ENCODE assay signal across 28 mouse cellular contexts in the genomic region with DNA sequence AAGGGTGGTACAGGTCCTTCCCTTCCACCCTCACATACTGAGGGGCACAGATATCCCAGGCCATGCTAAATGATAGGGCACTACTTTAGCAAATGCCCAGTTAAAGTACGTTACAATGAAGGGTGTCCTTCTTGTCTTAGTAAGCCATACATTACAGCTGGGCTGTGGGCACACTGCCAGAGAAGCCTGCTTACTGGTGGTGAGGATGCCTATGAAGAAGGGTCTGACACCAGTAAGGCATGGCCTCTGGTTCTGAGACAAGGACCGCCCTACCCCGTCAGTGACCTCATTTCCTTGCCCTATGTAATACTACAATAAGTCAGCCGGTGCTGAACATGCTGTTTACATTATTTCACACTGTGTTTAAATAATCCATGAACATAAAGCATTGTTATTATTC.
DNase-seq lines count a peak whose midpoint lies in the region; ATAC-seq and TF ChIP-seq lines count a peak whose summit lies in the region.
"Had no signal": no experiment of that assay in that cellular context is flagged by ENCODE, and none has a peak within 500 bp of the region (broad histone marks: within the 10 kb centered on the region; RNA-seq: fewer than 3 reads in every experiment).

No protein-coding gene starts in this region.

- no peak for TF ChIP-seq POLR2A in lung, adult 2 months (IDR thresholded peaks at IDR 0.05; ENCODE audit: borderline replicate concordance, extremely low read depth, low read depth, low read length)
- no peak for TF ChIP-seq POLR2A in brain, embryonic 14.5 days (IDR thresholded peaks at IDR 0.05; ENCODE audit: borderline replicate concordance, extremely low read depth, insufficient read depth, insufficient read length, poor library complexity, severe bottlenecking)

- 0 out of 2 replicates have a peak, but pooled peaks cover 2% of the 10 kb centered on the region for H3K9me3 ChIP-seq in intestine, embryonic 14.5 days (ENCODE audit: control insufficient read depth, low read length)
- no peaks in the 10 kb centered on the region for H3K9me3 ChIP-seq in intestine, embryonic 16.5 days (ENCODE audit: control insufficient read depth, low read length)
- H3K9me3 ChIP-seq in lung, postnatal 0 days (ENCODE audit: low read length): no peaks in the 10 kb centered on the region
- H3K9me3 ChIP-seq: forebrain, embryonic 10.5 days; forebrain, embryonic 15.5 days; heart, embryonic 13.5 days; hindbrain, embryonic 10.5 days; limb, embryonic 13.5 days; midbrain, embryonic 13.5 days had no signal

- no peak overlapping the region for H3K4me2 ChIP-seq in intestine, embryonic 14.5 days (ENCODE audit: low read length)
- no peak overlapping the region for H3K4me2 ChIP-seq in intestine, embryonic 16.5 days (ENCODE audit: low read depth, low read length)
- H3K4me2 ChIP-seq in lung, postnatal 0 days (replicated peaks; ENCODE audit: low read depth, low read length): no peak overlapping the region
- H3K4me2 ChIP-seq: embryonic facial prominence, embryonic 13.5 days; forebrain, embryonic 15.5 days; heart, embryonic 13.5 days; limb, embryonic 13.5 days; liver, embryonic 11.5 days; midbrain, embryonic 13.5 days had no signal

- TF ChIP-seq CTCF in lung, postnatal 0 days (IDR thresholded peaks at IDR 0.05): no peak
- no peak for TF ChIP-seq CTCF in lung, adult 2 months (IDR thresholded peaks at IDR 0.05; ENCODE audit: insufficient read depth, low read length)
- no peak for TF ChIP-seq CTCF in brain, embryonic 14.5 days (IDR thresholded peaks at IDR 0.05; ENCODE audit: borderline replicate concordance, extremely low read depth, insufficient read depth, insufficient read length)

- 45% methylated on average over 4 of the region's 4 CpGs for WGBS in intestine, embryonic 14.5 days
- 50% methylated on average over 4 of the region's 4 CpGs for WGBS in intestine, embryonic 16.5 days
- WGBS in lung, postnatal 0 days: 41% methylated on average over 4 of the region's 4 CpGs
- 43% methylated on average over 4 of the region's 4 CpGs for WGBS in lung, adult 2 months

- H3K9ac ChIP-seq in intestine, embryonic 14.5 days (ENCODE audit: low read length): no peak overlapping the region
- no peak overlapping the region for H3K9ac ChIP-seq in intestine, embryonic 16.5 days (ENCODE audit: low read depth, low read length)
- no peak overlapping the region for H3K9ac ChIP-seq in lung, postnatal 0 days (replicated peaks; ENCODE audit: low read depth)
- H3K9ac ChIP-seq: embryonic facial prominence, embryonic 13.5 days; forebrain, embryonic 15.5 days; heart, embryonic 13.5 days; limb, embryonic 13.5 days; midbrain, embryonic 13.5 days had no signal

- ATAC-seq in intestine, embryonic 14.5 days (replicated peaks; ENCODE audit: low FRiP score, low TSS enrichment, low read depth): no peak
- no peak for ATAC-seq in intestine, embryonic 16.5 days
- peak; percentile 68 for ATAC-seq in lung, postnatal 0 days
- ATAC-seq: activated CD4-positive, CD25-positive, alpha-beta regulatory T cell, adult 4 months; forebrain, embryonic 15.5 days; midbrain, embryonic 13.5 days had no signal

- TF ChIP-seq EP300 in lung, postnatal 0 days (IDR thresholded peaks at IDR 0.05): no peak

- H3K4me1 ChIP-seq in intestine, embryonic 14.5 days (replicated peaks; ENCODE audit: control insufficient read depth, insufficient read depth, low read length): no peaks in the 10 kb centered on the region
- H3K4me1 ChIP-seq in intestine, embryonic 16.5 days (ENCODE audit: control insufficient read depth, insufficient read depth, low read length): no peaks in the 10 kb centered on the region
- H3K4me1 ChIP-seq in lung, postnatal 0 days (ENCODE audit: insufficient read depth, low read depth, low read length): no peaks in the 10 kb centered on the region
- H3K4me1 ChIP-seq in lung, adult 2 months (ENCODE audit: control insufficient read depth, insufficient read depth, low read length): no peaks in the 10 kb centered on the region
- H3K4me1 ChIP-seq: embryonic facial prominence, embryonic 13.5 days; forebrain, embryonic 10.5 days; forebrain, embryonic 15.5 days; heart, embryonic 13.5 days; hindbrain, embryonic 10.5 days; limb, embryonic 13.5 days; midbrain, embryonic 13.5 days had no signal

- DNase-seq in intestine, embryonic 14.5 days (ENCODE audit: low spot score): peak; percentile 59
- peak; percentile 33 for DNase-seq in lung, postnatal 0 days (ENCODE audit: low spot score)
- no peak for DNase-seq in lung, adult 2 months
- DNase-seq in NIH3T3 (ENCODE audit: low read depth): peak; percentile 21
- DNase-seq in brain, embryonic 14.5 days (ENCODE audit: low read depth): peak; percentile 26
- DNase-seq in embryo, embryonic 9.5 days (ENCODE audit: extremely low spot score): no peak
- DNase-seq: adrenal gland, adult 2 months; adrenal gland, postnatal 36 days; B cell, adult 2 months; cerebellum, adult 11 months; cerebellum, adult 9-10 months; embryo, embryonic 11 days; gastrocnemius, postnatal 25 days; heart, adult 18-20 months; heart, postnatal 10 days; kidney, adult 11 months; kidney, postnatal 14 days; thymus, postnatal 4 days had no signal

- H3K4me3 ChIP-seq in intestine, embryonic 14.5 days (ENCODE audit: low read depth, low read length): no peak overlapping the region
- H3K4me3 ChIP-seq in intestine, embryonic 16.5 days (ENCODE audit: low read length): no peak overlapping the region
- no peak overlapping the region for H3K4me3 ChIP-seq in lung, postnatal 0 days (ENCODE audit: low read depth, low read length)
- no peak overlapping the region for H3K4me3 ChIP-seq in lung, adult 2 months (replicated peaks; ENCODE audit: extremely low read depth, low read depth, low read length)
- H3K4me3 ChIP-seq: embryonic facial prominence, embryonic 13.5 days; forebrain, embryonic 10.5 days; forebrain, embryonic 15.5 days; heart, embryonic 13.5 days; hindbrain, embryonic 10.5 days; limb, embryonic 13.5 days; midbrain, embryonic 13.5 days had no signal

- no peak overlapping the region for H3K27ac ChIP-seq in intestine, embryonic 14.5 days (ENCODE audit: low read depth)
- no peak overlapping the region for H3K27ac ChIP-seq in intestine, embryonic 16.5 days (ENCODE audit: low read length)
- H3K27ac ChIP-seq in lung, postnatal 0 days (ENCODE audit: low read length): no peak overlapping the region
- H3K27ac ChIP-seq: embryonic facial prominence, embryonic 13.5 days; forebrain, embryonic 10.5 days; forebrain, embryonic 15.5 days; heart, embryonic 13.5 days; hindbrain, embryonic 10.5 days; limb, embryonic 13.5 days; midbrain, embryonic 13.5 days had no signal

- H3K27me3 ChIP-seq in intestine, embryonic 14.5 days (replicated peaks; ENCODE audit: control insufficient read depth, insufficient read depth, low read length): no peaks in the 10 kb centered on the region
- H3K27me3 ChIP-seq in intestine, embryonic 16.5 days (replicated peaks; ENCODE audit: control insufficient read depth, insufficient read depth, low read length): no peaks in the 10 kb centered on the region
- no peaks in the 10 kb centered on the region for H3K27me3 ChIP-seq in lung, postnatal 0 days (replicated peaks; ENCODE audit: insufficient read depth, low read length)
- H3K27me3 ChIP-seq: embryonic facial prominence, embryonic 13.5 days; forebrain, embryonic 15.5 days; heart, embryonic 13.5 days; limb, embryonic 13.5 days; midbrain, embryonic 13.5 days had no signal

- H3K36me3 ChIP-seq in intestine, embryonic 14.5 days (ENCODE audit: control insufficient read depth, insufficient read depth, low read length): no peaks in the 10 kb centered on the region
- no peaks in the 10 kb centered on the region for H3K36me3 ChIP-seq in intestine, embryonic 16.5 days (ENCODE audit: control insufficient read depth, insufficient read depth, low read length)
- H3K36me3 ChIP-seq in lung, postnatal 0 days (ENCODE audit: insufficient read depth, low read length): no peaks in the 10 kb centered on the region
- H3K36me3 ChIP-seq: embryonic facial prominence, embryonic 13.5 days; forebrain, embryonic 10.5 days; forebrain, embryonic 15.5 days; heart, embryonic 13.5 days; hindbrain, embryonic 10.5 days; limb, embryonic 13.5 days; midbrain, embryonic 13.5 days had no signal

Comparison
In these comparisons a context has a peak if more than half of its experiments do, and no peak if none do; other contexts are left out.
1. DNase-seq: peak in intestine, embryonic 14.5 days (single experiment), lung, postnatal 0 days (single experiment), NIH3T3 (single experiment) and brain, embryonic 14.5 days (single experiment); none in lung, adult 2 months (single experiment) and embryo, embryonic 9.5 days (single experiment).